Mouse (Mus musculus): ENCODE results near the gene Pick1.

Pick1 gene

DNA sequence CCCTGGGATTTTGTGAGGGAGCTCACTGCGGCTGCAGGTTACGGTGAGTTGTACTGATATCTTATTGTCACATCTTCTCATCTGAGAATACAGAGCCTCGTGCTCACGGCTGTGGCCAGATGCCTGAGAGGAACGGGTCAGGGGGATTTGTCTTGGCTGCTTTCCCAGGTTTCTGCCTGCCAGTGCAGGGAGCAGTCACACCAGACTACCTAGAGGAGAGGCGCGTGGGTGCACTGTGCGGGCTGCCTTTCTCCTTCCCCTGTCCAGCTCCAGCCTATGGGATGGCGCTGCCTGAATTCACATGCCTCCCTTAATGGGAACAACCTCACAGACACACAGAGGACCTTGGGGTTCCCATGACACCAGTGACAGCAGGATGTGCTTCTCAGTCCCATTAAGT lies 6.3 kb downstream of the Pick1 start:
- no peak for DNase-seq

DNA sequence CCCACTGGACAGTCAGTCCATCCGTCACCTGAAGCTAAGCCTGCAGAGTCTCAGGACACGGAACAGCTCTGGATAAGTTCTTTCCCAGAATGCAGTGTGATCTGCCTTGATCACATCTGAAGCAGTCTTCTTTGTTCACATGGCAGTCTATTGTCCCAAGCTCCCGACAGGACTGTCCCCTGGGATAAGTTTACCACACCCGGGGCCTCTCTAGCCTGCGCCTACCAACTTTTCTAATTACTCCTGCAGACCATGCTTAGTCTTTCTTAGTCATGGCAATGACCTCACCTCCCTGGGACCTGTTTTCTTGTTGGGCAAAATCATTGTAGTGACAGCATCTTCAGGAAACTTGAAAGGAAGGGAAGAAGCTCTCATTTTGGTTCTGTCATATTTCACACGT lies 9.1 kb downstream of the Pick1 start:
- no peak for DNase-seq

DNA sequence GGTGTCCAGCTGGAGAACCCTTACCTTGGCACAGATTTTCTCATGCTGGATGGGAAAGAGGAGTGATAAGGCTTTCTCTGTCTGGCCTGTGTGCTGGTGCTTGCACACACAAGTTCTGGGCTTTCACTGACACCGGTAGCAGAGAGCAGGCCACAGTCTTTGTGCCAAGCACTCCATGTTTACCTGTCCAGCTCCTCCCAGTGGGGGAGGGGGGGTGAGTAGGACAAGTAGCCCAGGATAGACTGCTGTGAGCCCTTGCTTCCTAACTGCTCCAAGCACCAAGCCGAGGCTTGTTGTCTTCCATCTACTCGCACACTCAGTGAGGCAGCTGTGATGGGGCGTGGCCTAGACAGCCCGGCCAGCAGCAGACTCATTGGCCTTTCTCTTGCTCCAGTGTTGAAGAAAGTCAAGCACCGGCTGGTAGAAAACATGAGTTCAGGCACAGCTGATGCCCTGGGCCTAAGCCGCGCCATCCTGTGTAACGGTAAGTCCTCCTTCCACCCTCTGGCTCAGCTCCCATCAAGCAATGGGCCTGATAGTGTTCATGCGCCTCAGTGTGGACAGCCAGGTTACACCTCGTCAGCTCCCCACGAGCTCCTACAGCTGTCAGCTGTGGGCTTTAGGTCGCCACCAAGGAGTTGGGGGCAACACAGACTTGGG lies 13.7 kb downstream of the Pick1 start:
- DNase-seq: no peak

DNA sequence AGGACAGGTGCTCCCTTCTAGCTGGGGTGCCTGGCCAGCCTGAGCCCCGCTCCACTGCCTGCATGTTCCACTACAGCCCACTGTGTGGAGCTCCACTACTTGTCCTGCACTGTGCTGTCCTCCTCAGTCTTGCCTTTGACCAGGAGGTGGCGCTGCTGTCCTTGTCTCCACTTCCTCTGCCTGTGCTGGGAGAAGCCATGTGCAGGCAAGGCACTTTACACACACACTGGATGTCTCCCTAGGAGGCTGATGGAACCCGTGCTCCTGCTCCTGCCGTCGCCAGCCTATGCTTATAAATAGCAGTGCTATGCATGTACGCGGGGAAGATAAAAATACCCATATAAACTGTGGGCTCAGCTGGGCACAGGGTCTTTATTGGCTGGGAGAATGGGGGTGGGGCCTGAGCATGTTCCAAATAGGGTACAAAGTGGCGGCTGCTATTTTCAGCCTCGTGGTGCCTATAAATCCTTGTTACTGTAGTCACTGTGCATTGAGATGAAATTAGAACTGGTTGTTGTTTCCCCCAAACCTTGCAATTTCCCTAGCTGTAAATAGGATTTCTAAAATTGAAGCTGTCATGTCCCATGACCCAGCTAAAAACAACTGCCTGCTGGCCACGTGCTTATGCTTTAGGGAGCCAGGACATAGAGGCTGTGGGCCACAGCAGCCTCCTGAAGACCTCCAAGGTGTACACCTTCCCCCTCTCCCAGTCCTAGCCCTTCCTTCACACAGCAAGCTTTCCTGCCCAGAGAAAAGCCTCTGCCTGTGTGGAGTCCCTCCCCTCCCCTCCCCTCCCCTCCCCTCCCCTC lies 14.5 kb downstream of the Pick1 start:
- peak; percentile 97 to 98 for DNase-seq

DNA sequence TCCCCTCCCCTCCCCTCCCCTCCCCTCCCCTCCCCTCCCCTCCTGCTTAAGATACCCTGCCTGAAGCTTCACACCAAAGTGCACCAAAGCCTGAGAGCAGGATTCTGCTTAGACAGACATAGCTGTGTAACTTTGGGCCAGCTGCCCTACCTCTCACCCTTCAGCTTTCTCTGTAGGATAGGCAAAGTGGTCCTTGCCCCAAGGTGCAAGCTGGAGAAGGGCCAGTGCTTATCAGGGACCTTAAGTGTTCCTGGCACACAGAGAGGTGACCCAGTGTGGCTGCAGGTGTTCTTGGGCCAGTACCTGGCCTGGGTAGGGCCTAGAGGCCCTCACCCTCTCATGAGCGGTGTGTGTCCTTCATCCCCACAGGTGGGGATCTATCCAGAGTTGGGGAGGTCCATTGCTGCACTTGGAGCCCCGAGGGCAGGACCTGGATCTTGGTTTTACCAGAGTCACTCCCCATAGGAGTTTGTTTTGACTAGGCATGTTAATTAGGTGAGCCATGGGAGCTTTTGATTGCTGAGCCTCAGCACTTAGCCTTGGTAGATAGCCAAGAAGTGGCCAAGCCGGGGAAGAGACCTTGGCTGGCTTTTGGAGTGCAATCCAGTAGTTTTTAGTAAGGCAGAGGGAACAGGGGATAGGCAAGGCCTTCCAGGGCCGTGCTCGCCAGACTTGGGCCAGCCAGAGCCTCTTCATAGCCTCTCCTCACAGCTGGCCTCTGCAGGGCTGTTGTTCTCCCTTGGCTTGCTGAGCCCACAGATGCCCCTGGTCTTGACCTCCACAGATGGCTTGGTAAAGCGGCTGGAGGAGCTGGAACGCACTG lies 15.3 kb downstream of the Pick1 start:
- DNase-seq: no peak

GRCm38 (mm10) chr15:79245321-79245720 lies 16.3 kb downstream of the Pick1 start:
- no peak for DNase-seq

DNA sequence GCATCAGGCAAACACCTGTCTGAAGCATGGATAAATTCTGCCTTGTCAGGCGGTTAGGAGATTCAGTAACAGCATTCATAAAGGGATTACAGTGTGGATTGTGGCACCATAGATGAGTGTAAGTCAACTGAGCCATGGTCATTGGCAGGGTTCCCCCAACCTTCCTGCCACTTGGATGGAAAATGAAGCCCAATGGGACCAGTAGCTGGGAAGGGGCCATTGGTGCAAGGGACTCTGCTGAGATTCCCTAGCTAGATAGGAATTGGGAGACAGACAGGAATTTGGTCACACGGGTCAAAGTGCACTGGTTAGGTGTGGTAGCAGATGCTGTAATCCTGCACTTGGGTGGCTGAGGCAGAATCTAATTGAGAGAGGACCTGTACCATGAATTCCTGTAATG lies 21.3 kb downstream of the Pick1 start:
- no peak for DNase-seq

DNA sequence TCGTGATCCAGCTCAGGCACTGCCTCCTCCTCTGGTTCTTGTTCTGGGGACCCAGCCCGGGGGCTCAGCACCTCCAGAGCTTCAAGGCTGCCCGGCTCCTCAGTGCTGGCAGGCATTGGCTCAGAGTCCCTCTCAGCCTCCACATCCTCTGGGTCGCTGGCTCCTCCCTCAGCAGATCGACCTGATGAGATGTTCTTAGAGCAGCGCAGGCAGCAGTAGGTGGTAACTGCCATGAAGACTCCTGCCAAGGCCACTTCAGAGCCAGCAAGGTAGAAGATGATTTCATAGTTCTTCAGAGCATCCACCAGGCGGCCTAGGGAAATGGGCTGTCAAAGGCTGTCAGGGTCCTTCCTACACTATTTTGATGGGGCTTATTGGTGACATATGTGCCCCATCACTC lies 22.2 kb downstream of the Pick1 start:
- DNase-seq: peak in 1 of 2 experiments; percentile 42

- DNase-seq: peak; percentile 47 to 52
Observed at GRCm38 (mm10) chr15:79251781-79252491, 23.0 kb downstream of the Pick1 start.

DNA sequence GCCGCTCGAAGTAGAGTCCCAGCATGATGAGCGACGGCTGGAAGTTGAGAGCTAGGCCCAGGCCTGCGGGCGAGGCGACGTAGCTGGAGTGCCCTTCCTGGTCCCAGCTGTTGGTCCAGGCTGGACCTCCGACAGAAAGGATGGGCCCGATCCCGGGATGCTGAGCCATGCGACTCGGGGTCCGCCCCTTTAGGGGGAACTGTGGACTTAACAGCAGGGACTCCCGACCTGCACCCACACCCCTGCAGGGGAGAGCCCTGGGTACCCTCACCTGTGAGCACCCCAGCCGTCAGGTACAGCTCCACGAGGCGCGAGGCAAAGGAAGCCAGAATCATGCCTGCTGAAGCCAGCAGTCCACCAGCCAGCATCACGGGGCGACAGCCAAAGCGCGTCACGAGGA lies 23.6 kb downstream of the Pick1 start:
- DNase-seq: no peak

DNA sequence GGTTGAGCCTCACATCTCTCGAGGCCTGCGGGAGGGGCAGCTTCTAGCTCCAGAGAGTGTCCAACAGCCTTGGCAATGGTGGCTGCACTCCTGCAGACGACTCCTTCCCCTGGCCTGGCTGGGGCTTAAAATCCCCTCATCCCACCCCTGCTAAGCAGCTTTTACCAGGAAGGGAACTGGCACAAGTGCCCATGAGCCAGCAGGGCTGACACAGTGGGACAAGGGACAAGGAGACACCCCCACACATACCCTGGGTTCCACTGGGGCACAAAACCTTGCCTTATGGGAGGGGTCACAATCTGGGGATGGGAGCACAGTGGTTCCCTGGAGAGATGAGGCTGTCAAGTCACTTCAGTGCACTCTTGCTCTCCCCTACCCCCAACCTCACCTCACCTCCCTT lies 25.7 kb downstream of the Pick1 start, which contains the start of gene Slc16a8:
Gene Slc16a8 (minus strand): TSS at position 101 of the 400 bp plus-strand sequence.
- no peak for DNase-seq

GRCm38 (mm10) chr15:79258521-79258920 lies 29.5 kb downstream of the Pick1 start:
- DNase-seq: peak in 1 of 2 experiments; percentile 53

DNA sequence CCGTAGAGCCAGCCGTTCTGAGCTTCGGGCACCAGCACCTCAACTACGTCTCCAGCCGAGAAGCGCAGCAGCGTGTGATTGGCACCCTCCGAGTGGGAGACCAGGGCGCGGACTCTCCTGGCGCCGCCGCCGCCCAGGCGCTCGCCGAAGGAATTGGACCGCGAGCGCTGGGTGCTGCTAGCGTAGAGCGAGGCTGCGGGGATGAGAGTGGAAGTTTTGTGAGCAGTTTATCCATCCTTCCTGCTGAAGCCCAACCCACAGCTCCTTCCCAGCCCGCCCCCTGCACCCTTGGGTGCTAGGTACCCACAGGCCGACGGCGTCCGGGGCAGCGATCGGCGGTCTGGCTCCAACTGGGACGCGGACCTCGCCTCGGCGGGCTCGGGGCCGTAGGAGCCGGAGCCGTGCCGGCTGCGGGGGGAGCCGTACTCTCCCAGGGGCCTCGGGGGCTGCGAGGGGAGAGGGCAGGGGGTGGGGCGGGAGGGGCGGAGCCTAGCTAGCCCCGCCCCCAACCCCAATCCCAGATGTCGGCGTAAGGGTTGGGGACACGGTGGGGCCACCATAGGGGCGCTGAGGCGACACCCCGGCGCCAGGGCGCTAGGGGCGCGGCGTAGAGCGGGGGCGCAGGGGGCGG lies 32.2 kb downstream of the Pick1 start:
- no peak for DNase-seq

DNA sequence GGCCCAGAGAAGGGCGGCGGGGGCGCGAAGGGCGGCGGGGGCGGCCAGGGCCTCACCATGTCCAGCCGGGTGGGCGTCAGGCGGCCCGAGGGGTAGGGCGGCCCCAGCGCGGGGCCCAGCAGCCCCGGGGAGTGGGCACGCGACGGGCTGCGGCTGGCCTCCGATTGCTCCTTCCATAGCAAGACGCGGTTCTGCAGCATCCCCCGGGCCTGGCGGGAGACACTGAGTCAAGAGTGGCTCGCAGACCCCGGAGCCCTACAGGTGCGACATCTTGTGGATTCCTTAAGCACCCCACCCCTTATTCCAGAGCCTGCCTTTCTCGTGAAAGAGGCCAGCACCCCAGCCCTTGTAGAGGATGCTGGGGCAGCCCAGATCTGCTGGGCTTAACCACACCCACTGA lies 32.8 kb downstream of the Pick1 start:
- no peak for DNase-seq

DNA sequence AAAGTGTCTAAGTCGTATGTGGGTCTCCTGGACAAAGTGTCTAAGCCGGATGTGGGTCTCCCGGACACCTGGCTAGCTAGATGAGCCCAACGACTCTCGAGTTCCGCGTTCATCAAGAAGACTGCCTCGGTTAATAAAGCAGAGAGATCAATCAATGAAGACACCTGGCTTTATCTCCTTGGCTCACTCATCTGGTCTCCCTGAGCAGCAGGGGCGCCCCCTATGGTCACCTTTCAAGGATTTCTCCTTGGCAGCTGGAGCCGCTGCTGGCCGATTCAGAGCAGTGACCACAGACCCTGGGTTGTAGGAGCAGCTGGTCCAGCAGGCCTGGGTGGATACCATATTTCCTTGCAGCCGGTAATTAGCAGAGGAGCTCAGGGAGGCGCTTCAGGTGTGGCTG lies 33.4 kb downstream of the Pick1 start:
- no peak for DNase-seq

GRCm38 (mm10) chr15:79262786-79263309 lies 33.9 kb downstream of the Pick1 start:
- DNase-seq: no peak

- DNase-seq: no peak
Observed at GRCm38 (mm10) chr15:79263726-79264125, 34.8 kb downstream of the Pick1 start.

DNA sequence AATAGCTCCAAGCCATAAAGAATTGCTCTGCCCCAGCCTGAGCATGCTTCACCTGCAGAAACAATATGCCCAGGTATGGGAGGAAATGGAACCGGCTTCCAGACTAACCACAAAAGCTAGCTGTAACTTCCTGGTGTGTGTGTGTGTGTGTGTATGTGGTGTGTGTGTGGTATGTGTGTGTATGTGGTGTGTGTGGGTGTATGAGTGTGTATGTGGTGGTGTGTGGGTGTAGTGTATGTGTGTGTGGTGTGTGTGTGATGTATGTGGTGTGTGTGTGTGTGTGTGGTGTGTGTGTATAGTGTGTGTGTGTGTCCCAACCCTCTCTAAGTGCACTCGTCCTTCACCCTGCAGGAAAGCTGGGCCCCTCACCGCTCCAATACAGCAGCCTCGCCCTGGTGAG lies 36.4 kb downstream of the Pick1 start:
- DNase-seq: no peak

GRCm38 (mm10) chr15:79268521-79268920 lies 39.5 kb downstream of the Pick1 start:
- DNase-seq: no peak

DNA sequence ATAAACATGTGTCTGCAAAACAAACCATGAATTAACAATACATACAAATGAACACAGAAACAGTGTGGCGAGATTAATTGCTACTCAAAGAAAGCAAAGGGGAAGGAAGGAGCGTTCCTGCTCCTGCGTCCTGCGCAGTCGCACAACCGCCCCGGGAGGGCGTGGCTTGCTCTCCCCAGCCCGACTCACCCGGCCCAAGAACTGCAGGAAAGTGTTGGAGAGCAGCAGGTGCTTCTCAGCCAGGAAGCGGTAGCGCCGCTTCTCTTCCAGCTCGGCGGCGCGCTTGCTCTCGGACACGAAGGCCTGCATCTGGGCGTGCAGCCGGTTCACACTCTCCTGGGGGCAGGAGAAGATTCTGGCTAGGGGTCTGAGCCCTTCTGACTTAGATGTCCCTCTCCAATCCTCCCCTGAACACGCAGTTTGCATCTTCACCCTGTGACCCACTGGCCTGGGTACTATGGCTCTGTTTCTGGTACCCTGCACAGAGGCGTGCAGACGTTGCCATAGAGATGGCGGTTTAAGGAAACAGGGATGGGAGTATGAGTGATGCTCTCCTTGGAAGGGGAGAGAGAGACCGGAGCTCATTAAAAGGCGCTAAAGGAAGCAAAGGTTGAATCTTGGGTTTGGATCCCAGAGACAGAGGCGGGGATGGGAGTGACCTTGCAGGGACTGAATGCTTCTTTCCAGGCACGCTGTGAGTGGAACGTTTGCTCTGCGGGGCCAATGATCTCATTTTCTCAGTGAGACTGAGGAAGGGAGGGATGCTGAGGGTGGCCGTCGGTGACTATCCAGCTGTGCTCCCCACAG lies 41.5 kb downstream of the Pick1 start:
- DNase-seq: peak; percentile 58 to 61

GRCm38 (mm10) chr15:79271124-79271746 lies 42.3 kb downstream of the Pick1 start:
- peak; percentile 53 to 68 for DNase-seq
